Mouse (Mus musculus) heart, adult 2 months (tissue): ENCODE data around the gene Shpk. TPM values are rescaled to one million over a fixed set of nuclear protein-coding genes. Genes with fewer than 3 reads are reported as not detected.
A peak's percentile ranks its signal among the peaks of the same experiment; 100 is the strongest.

Source experiments
- DNase-seq, 2 experiments: peaks; one replicate each; pipeline ENCODE4 v3.0.0; 2021
- H3K27ac ChIP-seq: fragments of 200-600 bp; 2 replicates; pipeline ENCODE4 v1.8.1; 2022
- H3K27me3 ChIP-seq: fragments of 200-500 bp; 2 replicates; pipeline ENCODE4 v1.6.1; 2012; ENCODE audit warnings: mild to moderate bottlenecking, low read length, inconsistent platforms, mixed read lengths; ENCODE audit not compliant: control insufficient read depth, insufficient read depth
- H3K36me3 ChIP-seq: fragments of 200-500 bp; 2 replicates; pipeline ENCODE4 v1.6.1; 2012; ENCODE audit warnings: low read length, inconsistent platforms; ENCODE audit not compliant: control insufficient read depth, insufficient read depth
- H3K4me1 ChIP-seq: fragments of 200-500 bp; 2 replicates; pipeline ENCODE4 v1.6.1; 2011; ENCODE audit warnings: low read length; ENCODE audit not compliant: control insufficient read depth, insufficient read depth
- H3K4me3 ChIP-seq: fragments of 200-600 bp; 2 replicates; pipeline ENCODE4 v1.8.1; 2022
- H3K79me2 ChIP-seq: fragments of 200-500 bp; replicated peaks from 2 replicates; pipeline ENCODE4 v1.6.1; 2012; ENCODE audit warnings: mild to moderate bottlenecking, inconsistent platforms, low read length, moderate library complexity, mixed read lengths; ENCODE audit not compliant: control insufficient read depth, insufficient read depth
- H3K9ac ChIP-seq: fragments of 200-500 bp; 2 replicates; pipeline ENCODE4 v1.6.1; 2012; ENCODE audit warnings: low read depth, mild to moderate bottlenecking, control low read depth, inconsistent platforms, low read length, mixed read lengths
- CTCF ChIP-seq: fragments of 200-600 bp; IDR thresholded peaks from 2 replicates; pipeline ENCODE4 v1.8.1; 2022; ENCODE audit warnings: antibody characterized with exemption, mild to moderate bottlenecking, moderate library complexity
- EP300 ChIP-seq: fragments of 200-500 bp; IDR thresholded peaks from 2 replicates; pipeline ENCODE4 v1.6.1; 2011; ENCODE audit warnings: low read depth, low read length, control low read depth; ENCODE audit not compliant: insufficient read depth
- POLR2A ChIP-seq: fragments of 200-500 bp; IDR thresholded peaks from 2 replicates; pipeline ENCODE4 v1.6.1; 2011; ENCODE audit warnings: mild to moderate bottlenecking, low read depth, low read length, control low read depth; ENCODE audit not compliant: insufficient read depth
- WGBS: fragments of 180-500 bp; shearing (Covaris S2); methylation state at CpG from one replicate; pipeline ENCODE4 v1.1.7; 2018; 5-methylcytosine and 5-hydroxymethylcytosine counted together
- intact Hi-C: fragments of 180-260 bp; cut with DNase I; formaldehyde crosslinking; loops from one replicate; pipeline ENCODE4 v1.15.1; 2025
- long read RNA-seq: library from polyadenylated mRNA; stranded (forward); transcript quantifications from one replicate; pipeline ENCODE4 v2.0.0, GENCODE M21; 2021
- polyA plus RNA-seq: library from polyadenylated mRNA; depleted of rRNA; stranded (reverse); fragments of >200 nt; gene quantifications from 2 replicates; pipeline ENCODE4 v1.2.3, GENCODE M21; 2012; rRNA removed
- total RNA-seq, 2 experiments: library from RNA; stranded (reverse); gene quantifications; 2 replicates each; pipeline ENCODE4 v1.2.3; 2021

Shpk gene
- total RNA-seq (1 to 10 TPM in 1 of 2 experiments, under 1 TPM in 1; 0.97 to 1.1 TPM), polyA plus RNA-seq (2.2 and 2.8 TPM in 2 replicates)
- long read RNA-seq, partial matches to known transcripts: 0 of 1 reads
- long read RNA-seq, other reads (novel, unspliced or antisense): 1 of 1 reads

- Histone ChIP-seq H3K9ac (peak within 1 kb of the TSS; percentile 86), H3K4me3 (peak within 1 kb of the TSS; percentile 93), H3K27me3 (no peaks in the 10 kb centered on the region), H3K4me1 (peaks cover 6% of the 10 kb centered on the region), H3K79me2 (no peaks in the 10 kb centered on the region), H3K27ac (peak within 1 kb of the TSS; percentile 92), H3K36me3 (no peaks in the 10 kb centered on the region)
- TF ChIP-seq POLR2A (peak; percentile 87), CTCF (no peak; the same call in 1 of the 2 replicates)
- peak; percentile 92 to 96 for DNase-seq
- intact Hi-C loops: no loop called here
- WGBS: under 1% methylated on average over 32 of the region's 32 CpGs
These were observed at the start of gene Shpk for GRCm38 (mm10) chr11:73199230-73199712. TSS of gene Shpk (plus strand) at chr11:73199460.

GRCm38 (mm10) chr11:73155071-73155470 lies 44.2 kb upstream of the Shpk start:
- TF ChIP-seq EP300 (no peak), CTCF (no peak), POLR2A (no peak)
- H3K4me3 ChIP-seq: no peak overlapping the region
- no peaks in the 10 kb centered on the region for H3K79me2 ChIP-seq
- intact Hi-C loops: no loop called here
- no peaks in the 10 kb centered on the region for H3K27me3 ChIP-seq
- WGBS: 63% methylated on average over 6 of the region's 6 CpGs
- no peaks in the 10 kb centered on the region for H3K36me3 ChIP-seq
- no peak for DNase-seq
- H3K9ac ChIP-seq: no peak overlapping the region
- no peaks in the 10 kb centered on the region for H3K4me1 ChIP-seq
- no peak overlapping the region for H3K27ac ChIP-seq

- Histone ChIP-seq H3K9ac (peak within 1 kb of the TSS; percentile 85), H3K27ac (peak within 1 kb of the TSS; percentile 92), H3K79me2 (no peaks in the 10 kb centered on the region), H3K27me3 (no peaks in the 10 kb centered on the region), H3K36me3 (no peaks in the 10 kb centered on the region), H3K4me3 (peak within 1 kb of the TSS; percentile 55), H3K4me1 (no peaks in the 10 kb centered on the region)
- TF ChIP-seq POLR2A (0 out of 2 replicates have a peak, but pooled peaks have one; percentile 37), EP300 (no peak)
- DNase-seq: peak; percentile 62 to 65
- WGBS: 4% methylated on average over 49 of the region's 49 CpGs
- intact Hi-C loops: no loop called here
These were observed 39.1 kb upstream of the Shpk start, which contains the start of gene P2rx5 for GRCm38 (mm10) chr11:73159957-73160810. TSS of gene P2rx5 (plus strand) at chr11:73160421.

GRCm38 (mm10) chr11:73160811-73161200 lies 38.5 kb upstream of the Shpk start:
- WGBS: 22% methylated on average over 6 of the region's 6 CpGs
- Histone ChIP-seq H3K79me2 (no peaks in the 10 kb centered on the region), H3K9ac (peak overlapping the region; percentile 85), H3K27me3 (no peaks in the 10 kb centered on the region), H3K27ac (peak overlapping the region; percentile 92), H3K4me3 (peak overlapping the region; percentile 55), H3K36me3 (no peaks in the 10 kb centered on the region), H3K4me1 (no peaks in the 10 kb centered on the region)
- DNase-seq: peak; percentile 61 to 81
- intact Hi-C loops: no loop called here
- TF ChIP-seq EP300 (0 out of 2 replicates have a peak, but pooled peaks have one; percentile 51), POLR2A (peak; percentile 56), CTCF (peak; percentile 54)

- TF ChIP-seq CTCF: no peak
- TF ChIP-seq POLR2A: no peak
- TF ChIP-seq EP300: no peak
- no peak overlapping the region for H3K4me3 ChIP-seq
- H3K27me3 ChIP-seq: no peaks in the 10 kb centered on the region
- no peak overlapping the region for H3K9ac ChIP-seq
- no peaks in the 10 kb centered on the region for H3K4me1 ChIP-seq
- no peaks in the 10 kb centered on the region for H3K36me3 ChIP-seq
- 71% methylated on average over 4 of the region's 4 CpGs for WGBS
- H3K79me2 ChIP-seq: no peaks in the 10 kb centered on the region
- intact Hi-C loops: no loop called here
- no peak for DNase-seq
- H3K27ac ChIP-seq: peak overlapping the region; percentile 92
These were observed 37.6 kb upstream of the Shpk start for GRCm38 (mm10) chr11:73161616-73162015.

GRCm38 (mm10) chr11:73162284-73162683 lies 37.0 kb upstream of the Shpk start:
- Histone ChIP-seq H3K36me3 (no peaks in the 10 kb centered on the region), H3K9ac (no peak overlapping the region), H3K4me1 (no peaks in the 10 kb centered on the region), H3K4me3 (no peak overlapping the region), H3K79me2 (no peaks in the 10 kb centered on the region), H3K27ac (no peak overlapping the region), H3K27me3 (no peaks in the 10 kb centered on the region)
- intact Hi-C loops: no loop called here
- WGBS: 79% methylated on average over 5 of the region's 5 CpGs
- TF ChIP-seq POLR2A (no peak), EP300 (no peak), CTCF (no peak)
- DNase-seq: no peak
